Mouse (Mus musculus) common myeloid progenitor, adult 5-6 weeks (primary cell): ENCODE results near the gene Impg1. TPM values are rescaled to one million over a fixed set of nuclear protein-coding genes. Genes with fewer than 3 reads are reported as not detected.
A peak's percentile ranks its signal among the peaks of the same experiment; 100 is the strongest.
"Not testable (repeated sequence)": the region's sequence is repeated elsewhere in the genome, so short reads cannot be mapped to it uniquely, and the experiment has no call there.

ENCODE experiments used
- ATAC-seq: replicated peaks from 2 replicates; pipeline ENCODE4 v1.8.0; 2016; ENCODE audit warnings: low read depth, mild to moderate bottlenecking, moderate TSS enrichment, inconsistent platforms; ENCODE audit not compliant: poor library complexity, severe bottlenecking
- total RNA-seq: library from RNA; stranded (forward); fragments of 200-1000, 187-1606 nt; gene quantifications from 2 replicates; pipeline ENCODE4 v1.2.3, GENCODE M21; 2017

Gene Impg1
- total RNA-seq, 1 experiment from 2014 or later = not detected

- ATAC-seq = no peak
Measured at GRCm38 (mm10) chr9:80351295-80351677, 114.0 kb downstream of the Impg1 start.

DNA sequence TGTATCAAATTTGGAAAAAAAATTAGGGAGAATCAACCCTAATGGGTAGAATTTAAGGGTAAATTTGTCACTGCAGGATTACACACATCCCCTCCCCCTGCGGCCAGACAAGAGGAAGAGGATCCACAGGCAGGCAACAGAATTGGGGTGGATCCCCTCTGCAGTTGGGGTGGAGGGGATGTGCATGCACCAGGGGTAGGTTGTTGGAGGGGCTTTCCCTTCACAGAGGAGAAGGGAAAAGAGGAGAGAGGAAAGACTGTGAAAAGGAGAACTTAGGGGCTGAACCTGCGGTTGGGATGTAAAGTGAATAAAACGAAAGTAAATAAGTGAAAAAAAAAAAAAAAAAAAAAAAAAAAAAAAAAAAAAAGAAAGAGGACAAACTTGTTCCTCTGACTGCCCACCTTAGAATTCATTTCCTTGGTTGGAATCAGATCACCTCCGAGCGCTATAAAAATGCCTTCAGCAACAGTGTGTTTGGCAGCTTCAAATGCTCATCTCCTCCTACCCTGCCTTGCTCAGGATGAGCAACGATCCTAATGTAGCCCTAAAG lies 120.8 kb downstream of the Impg1 start:
- ATAC-seq = peak; percentile 91

DNA sequence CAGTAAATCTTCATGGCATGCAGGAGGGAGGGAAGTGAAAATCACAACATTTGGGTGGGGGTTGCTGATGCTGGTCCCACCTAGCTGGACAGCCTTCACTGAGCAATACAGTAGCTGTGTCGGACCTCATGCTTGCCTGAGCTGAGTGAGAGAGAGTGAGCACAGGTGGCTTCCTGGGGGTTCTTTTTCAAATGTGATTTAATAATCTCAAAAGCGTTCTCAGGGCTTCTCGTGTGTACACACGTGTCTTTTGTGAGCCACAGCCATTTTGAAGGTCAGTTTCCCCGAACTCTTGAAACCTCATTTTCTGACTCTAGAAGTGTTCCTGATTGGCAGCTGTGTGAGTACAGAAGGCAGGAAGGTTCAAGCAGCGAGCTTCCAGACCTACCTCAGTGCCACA lies 122.8 kb downstream of the Impg1 start:
- no peak for ATAC-seq

GRCm38 (mm10) chr9:80341756-80342155 lies 123.5 kb downstream of the Impg1 start:
- ATAC-seq = peak; percentile 10; the same call in 1 of the 2 replicates

- no peak for ATAC-seq
Measured at GRCm38 (mm10) chr9:80340927-80341326, 124.4 kb downstream of the Impg1 start.

DNA sequence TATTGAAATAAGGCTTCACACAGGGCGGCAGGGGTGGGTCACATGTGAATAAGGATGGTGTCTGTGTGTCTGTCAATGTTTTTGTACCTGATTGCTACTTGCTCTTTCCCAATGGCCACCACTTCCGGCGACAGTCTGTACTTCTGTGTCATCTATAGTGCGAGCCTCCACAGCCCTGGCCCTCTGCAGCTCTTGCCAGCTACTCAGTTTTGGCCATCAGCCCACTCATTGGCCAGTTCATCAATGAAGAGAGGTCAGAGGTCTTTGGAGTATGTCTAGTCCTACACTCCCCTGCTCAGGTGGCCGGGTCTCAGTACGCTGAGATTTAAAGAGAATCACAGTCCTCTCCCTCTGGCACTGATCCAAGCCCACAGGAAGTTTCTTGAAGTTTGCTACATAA lies 127.3 kb downstream of the Impg1 start:
- ATAC-seq = no peak

DNA sequence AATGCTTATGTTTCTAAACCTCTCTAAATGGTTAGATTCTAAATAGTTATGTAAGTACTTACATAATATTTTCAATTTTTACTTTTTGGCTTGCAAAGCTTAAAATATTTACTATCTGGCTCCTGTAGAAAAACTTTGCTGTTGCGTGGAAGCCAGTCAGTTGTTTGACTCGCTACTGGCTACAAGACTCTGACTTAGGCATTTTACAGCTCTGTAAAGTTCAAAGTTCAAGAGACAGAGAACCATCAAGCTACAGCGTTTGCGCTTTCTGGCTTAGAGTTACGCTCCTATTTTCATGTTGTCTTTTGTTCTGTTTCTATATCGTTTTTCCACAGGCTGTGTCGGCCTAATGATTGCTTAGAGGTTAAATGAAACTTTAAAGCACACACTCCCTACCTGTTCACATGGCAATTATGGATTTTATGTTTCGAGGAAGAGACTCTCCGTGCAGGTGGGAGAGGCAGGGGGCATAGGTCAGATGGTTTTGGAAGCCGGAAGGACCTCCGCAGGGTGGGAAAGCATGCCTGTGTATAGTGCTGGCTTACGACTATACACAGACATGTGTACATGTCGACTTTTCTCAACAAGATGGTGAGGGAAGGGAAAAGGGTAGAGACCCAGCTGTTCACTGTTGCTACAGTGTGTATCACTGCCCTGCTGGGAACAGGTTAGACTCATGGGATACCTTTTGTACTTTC lies 129.5 kb downstream of the Impg1 start:
- ATAC-seq = no peak

GRCm38 (mm10) chr9:80333998-80334605 lies 131.2 kb downstream of the Impg1 start:
- ATAC-seq = no peak

GRCm38 (mm10) chr9:80333466-80333865 lies 131.8 kb downstream of the Impg1 start:
- no peak for ATAC-seq

DNA sequence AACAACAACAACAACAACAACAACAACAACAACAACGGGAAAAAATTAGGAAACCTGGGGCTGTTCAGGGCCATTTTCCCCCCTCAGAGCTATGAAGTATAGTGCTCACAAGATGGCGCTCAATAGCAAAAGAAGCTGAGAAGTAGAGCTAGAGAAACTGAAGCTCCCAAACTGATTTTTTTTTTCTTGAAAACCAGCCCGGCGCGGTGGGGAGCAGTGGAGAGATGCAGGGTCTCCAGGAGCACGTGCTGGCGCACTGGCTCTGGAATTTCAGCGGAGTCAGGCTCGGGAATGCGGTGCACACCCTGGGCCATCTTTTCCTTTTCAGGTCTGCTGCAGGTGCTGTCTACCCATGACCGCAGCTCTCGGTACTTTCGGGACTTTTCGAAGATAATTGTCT lies 133.1 kb downstream of the Impg1 start:
- ATAC-seq = peak; percentile 94

GRCm38 (mm10) chr9:80321051-80321887 lies 144.0 kb downstream of the Impg1 start:
- not testable (repeated sequence) for ATAC-seq

DNA sequence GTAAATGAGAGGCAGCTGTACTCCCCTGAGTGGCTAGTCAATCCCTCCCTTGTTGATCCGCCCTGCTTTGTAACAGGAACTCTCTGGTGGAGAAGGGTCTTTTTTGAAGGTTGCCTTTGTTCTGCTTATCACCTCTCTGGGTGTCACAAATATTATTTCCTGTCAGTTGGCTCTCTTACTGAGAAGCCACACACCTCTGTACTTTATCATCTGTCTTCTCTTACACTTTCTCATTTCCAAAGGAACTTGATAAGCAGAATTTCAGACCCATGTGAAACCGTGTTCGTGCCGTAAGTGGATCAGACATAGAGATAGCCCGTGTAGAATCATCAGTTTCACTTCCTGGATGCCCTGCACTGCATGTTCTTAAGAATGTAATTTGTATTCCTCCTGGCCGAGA lies 147.3 kb downstream of the Impg1 start:
- ATAC-seq = peak; percentile 84

DNA sequence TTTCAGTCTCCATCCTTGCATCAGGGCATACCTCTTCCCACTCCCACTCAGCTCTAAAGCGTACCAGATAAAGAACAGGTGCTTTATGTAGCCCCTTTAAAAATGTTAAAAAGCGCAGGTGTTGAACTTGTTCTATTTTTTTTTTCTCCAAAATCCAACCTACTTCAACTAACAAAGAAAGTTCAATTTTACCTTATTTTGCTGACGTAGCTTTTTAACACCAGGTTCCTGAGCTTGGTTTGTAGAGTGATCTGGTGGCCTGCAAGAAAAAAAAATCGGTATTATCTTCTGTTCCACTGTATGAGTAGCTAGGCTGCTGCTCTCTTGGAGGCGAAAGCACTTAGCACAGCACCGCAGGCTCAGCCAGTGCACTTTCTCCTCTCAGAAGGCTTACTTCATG lies 149.4 kb downstream of the Impg1 start:
- no peak for ATAC-seq

GRCm38 (mm10) chr9:80313610-80314009 lies 151.7 kb downstream of the Impg1 start:
- ATAC-seq = no peak

DNA sequence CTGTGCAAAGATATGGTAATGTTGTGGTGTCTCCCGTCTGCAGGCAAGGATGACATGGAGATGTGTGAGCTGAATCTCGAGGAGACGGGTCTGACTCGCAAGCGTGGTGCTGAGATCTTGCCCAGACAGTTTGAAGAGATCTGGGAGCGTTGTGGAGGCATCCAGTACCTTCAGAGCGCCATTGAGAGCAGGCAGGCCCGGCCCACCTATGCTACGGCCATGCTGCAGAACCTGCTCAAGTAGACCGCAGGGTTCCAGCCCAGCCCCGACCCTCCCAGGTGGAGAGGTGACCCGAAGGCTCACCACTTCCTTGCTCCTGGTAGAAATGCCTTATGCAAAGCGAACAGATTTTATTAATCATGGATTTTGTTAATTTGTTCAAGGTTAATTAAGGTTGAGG lies 157.7 kb downstream of the Impg1 start:
- ATAC-seq = no peak

DNA sequence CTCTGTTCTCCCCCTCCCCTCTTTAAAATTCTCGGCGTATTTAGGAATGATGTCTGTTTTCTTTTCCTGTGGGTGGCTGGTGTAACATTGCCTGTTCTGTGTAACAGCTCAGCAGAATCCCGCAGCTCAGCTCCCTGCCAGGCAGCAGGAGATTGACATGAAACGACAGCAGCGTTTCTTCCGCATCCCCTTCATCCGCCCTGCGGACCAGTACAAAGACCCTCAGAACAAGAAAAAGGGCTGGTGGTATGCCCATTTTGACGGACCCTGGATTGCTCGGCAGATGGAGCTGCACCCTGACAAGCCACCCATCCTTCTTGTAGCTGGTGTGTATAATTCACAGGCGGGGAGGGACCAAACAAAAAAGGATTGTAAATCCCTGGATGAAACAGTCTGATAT lies 158.4 kb downstream of the Impg1 start:
- no peak for ATAC-seq

GRCm38 (mm10) chr9:80306390-80306789 lies 158.9 kb downstream of the Impg1 start:
- ATAC-seq = no peak

- peak; percentile 50; the same call in 1 of the 2 replicates for ATAC-seq
Measured at GRCm38 (mm10) chr9:80303518-80303917, 161.8 kb downstream of the Impg1 start.

GRCm38 (mm10) chr9:80299031-80299430 lies 166.2 kb downstream of the Impg1 start:
- ATAC-seq = no peak

- no peak for ATAC-seq
Measured at GRCm38 (mm10) chr9:80296086-80296485, 169.2 kb downstream of the Impg1 start.
